Comparison of ENCODE assay signal across 8 mouse cellular contexts in genomic region chrX:12587192-12587957, GRCm38 (mm10). TPM values are rescaled to one million over a fixed set of nuclear protein-coding genes. Genes with fewer than 3 reads are reported as not detected.
DNase-seq lines count a peak whose midpoint lies in the region; ATAC-seq and TF ChIP-seq lines count a peak whose summit lies in the region.

TSS of gene Atp6ap2 (plus strand) at chrX:12587801.

- no peaks in the 10 kb centered on the region for H3K79me2 ChIP-seq in heart, adult 2 months (replicated peaks; ENCODE audit: control insufficient read depth, insufficient read depth, low read length)

- intact Hi-C loops in heart, adult 2 months (cut with DNase I): no loop called here

- H3K4me1 ChIP-seq in embryonic facial prominence, embryonic 14.5 days (ENCODE audit: control insufficient read depth, insufficient read depth, low read length): no peaks in the 10 kb centered on the region
- peaks cover 9% of the 10 kb centered on the region for H3K4me1 ChIP-seq in heart, adult 2 months (ENCODE audit: control insufficient read depth, insufficient read depth, low read length)
- peaks cover 14% of the 10 kb centered on the region for H3K4me1 ChIP-seq in limb, embryonic 13.5 days
- H3K4me1 ChIP-seq in midbrain, embryonic 16.5 days (ENCODE audit: control insufficient read depth, insufficient read depth, low read length): peaks cover 12% of the 10 kb centered on the region

- 0 out of 2 replicates have a peak, but pooled peaks cover 5% of the 10 kb centered on the region for H3K27me3 ChIP-seq in embryonic facial prominence, embryonic 14.5 days (replicated peaks; ENCODE audit: control insufficient read depth, insufficient read depth, low read length)
- no peaks in the 10 kb centered on the region for H3K27me3 ChIP-seq in heart, adult 2 months (ENCODE audit: control insufficient read depth, insufficient read depth, low read length)
- H3K27me3 ChIP-seq in limb, embryonic 13.5 days: peaks cover 21% of the 10 kb centered on the region; the same call in 1 of the 2 replicates
- H3K27me3 ChIP-seq in midbrain, embryonic 16.5 days (ENCODE audit: control insufficient read depth, insufficient read depth, low read depth, low read length): no peaks in the 10 kb centered on the region

- no peaks in the 10 kb centered on the region for H3K36me3 ChIP-seq in embryonic facial prominence, embryonic 14.5 days (ENCODE audit: control insufficient read depth, insufficient read depth, low read length)
- H3K36me3 ChIP-seq in heart, adult 2 months (ENCODE audit: control insufficient read depth, insufficient read depth, low read length): no peaks in the 10 kb centered on the region
- no peaks in the 10 kb centered on the region for H3K36me3 ChIP-seq in limb, embryonic 13.5 days
- H3K36me3 ChIP-seq in midbrain, embryonic 16.5 days (ENCODE audit: control insufficient read depth, insufficient read depth, low read length): no peaks in the 10 kb centered on the region

- peak; percentile 99 for ATAC-seq in embryonic facial prominence, embryonic 14.5 days (ENCODE audit: low read depth)
- peak; percentile 100 for ATAC-seq in limb, embryonic 13.5 days (ENCODE audit: low FRiP score, low read depth)
- peak; percentile 100 for ATAC-seq in midbrain, embryonic 16.5 days

- no peaks in the 10 kb centered on the region for H3K9me3 ChIP-seq in embryonic facial prominence, embryonic 14.5 days (ENCODE audit: control insufficient read depth, low read length)
- no peaks in the 10 kb centered on the region for H3K9me3 ChIP-seq in limb, embryonic 13.5 days
- H3K9me3 ChIP-seq in midbrain, embryonic 16.5 days (replicated peaks; ENCODE audit: control insufficient read depth, low read length, poor library complexity, severe bottlenecking): no peaks in the 10 kb centered on the region

- peak within 1 kb of the TSS; percentile 52 for H3K4me2 ChIP-seq in embryonic facial prominence, embryonic 14.5 days (ENCODE audit: low read depth, low read length)
- peak within 1 kb of the TSS; percentile 60 for H3K4me2 ChIP-seq in limb, embryonic 13.5 days (replicated peaks)
- peak within 1 kb of the TSS; percentile 58 for H3K4me2 ChIP-seq in midbrain, embryonic 16.5 days (ENCODE audit: low read length)

- WGBS in embryonic facial prominence, embryonic 14.5 days: 29% methylated on average over 46 of the region's 49 CpGs
- 15% methylated on average over 49 of the region's 49 CpGs for WGBS in heart, adult 2 months
- WGBS in limb, embryonic 13.5 days: 16% methylated on average over 49 of the region's 49 CpGs
- WGBS in midbrain, embryonic 16.5 days: 23% methylated on average over 48 of the region's 49 CpGs

- peak; percentile 96 for DNase-seq in 3T3-L1 (ENCODE audit: low read depth, low spot score)
- DNase-seq in adrenal gland, postnatal 4 days (ENCODE audit: low spot score in 2 of 2): peak; percentile 57 to 71
- DNase-seq in embryonic facial prominence, embryonic 14.5 days (ENCODE audit: low spot score): peak; percentile 97
- DNase-seq in heart, adult 2 months: peak; percentile 91 to 94
- peak; percentile 94 to 96 for DNase-seq in kidney, adult 8-10 months
- peak; percentile 78 to 94 for DNase-seq in spleen, postnatal 10 days (ENCODE audit: low spot score in 2 of 2)

- peak within 1 kb of the TSS; percentile 68 for H3K4me3 ChIP-seq in embryonic facial prominence, embryonic 14.5 days (ENCODE audit: low read depth, low read length)
- peak within 1 kb of the TSS; percentile 72 for H3K4me3 ChIP-seq in heart, adult 2 months
- H3K4me3 ChIP-seq in limb, embryonic 13.5 days: peak within 1 kb of the TSS; percentile 69
- H3K4me3 ChIP-seq in midbrain, embryonic 16.5 days (ENCODE audit: low read depth, low read length): peak within 1 kb of the TSS; percentile 68

- H3K9ac ChIP-seq in embryonic facial prominence, embryonic 14.5 days (ENCODE audit: low read depth, low read length): peak within 1 kb of the TSS; percentile 77
- peak within 1 kb of the TSS; percentile 91 for H3K9ac ChIP-seq in heart, adult 2 months (ENCODE audit: low read depth, low read length)
- H3K9ac ChIP-seq in limb, embryonic 13.5 days: peak within 1 kb of the TSS; percentile 78
- peak within 1 kb of the TSS; percentile 74 for H3K9ac ChIP-seq in midbrain, embryonic 16.5 days (ENCODE audit: low read depth, low read length)

- peak; percentile 10; the same call in 1 of the 2 replicates for TF ChIP-seq CTCF in heart, adult 2 months (IDR thresholded peaks at IDR 0.05)

- peak; percentile 87 for TF ChIP-seq POLR2A in heart, adult 2 months (IDR thresholded peaks at IDR 0.05; ENCODE audit: insufficient read depth, low read depth, low read length)

- H3K27ac ChIP-seq in embryonic facial prominence, embryonic 14.5 days (replicated peaks; ENCODE audit: low read depth, low read length): peak within 1 kb of the TSS; percentile 80
- H3K27ac ChIP-seq in heart, adult 2 months: peak within 1 kb of the TSS; percentile 85
- H3K27ac ChIP-seq in limb, embryonic 13.5 days: peak within 1 kb of the TSS; percentile 55; the same call in 1 of the 2 replicates
- peak within 1 kb of the TSS; percentile 91 for H3K27ac ChIP-seq in midbrain, embryonic 16.5 days (ENCODE audit: low read length)

- no peak for TF ChIP-seq EP300 in heart, adult 2 months (IDR thresholded peaks at IDR 0.05; ENCODE audit: insufficient read depth, low read depth, low read length)

RNA-seq across cellular contexts. Expression of gene Atp6ap2, which starts in this region (rescaled TPM):
- total RNA-seq in adrenal gland, postnatal 4 days (2021): 10 to 100 TPM; 53.9 to 57.6 TPM
- 77.6 and 77.7 TPM in 2 replicates for polyA plus RNA-seq in embryonic facial prominence, embryonic 14.5 days (2014; fragmentation: Nextera tagmentation; extraction: Ambion mirVana)
- total RNA-seq in heart, adult 2 months (2021): 10 to 100 TPM; 19.0 to 21.2 TPM
- 6.5 and 12.9 TPM in 2 replicates for polyA plus RNA-seq in heart, adult 2 months (2012; rRNA removed)
- 68.1 and 68.9 TPM in 2 replicates for polyA plus RNA-seq in limb, embryonic 13.5 days (2015; fragmentation: Nextera tagmentation; extraction: Ambion mirVana)
- 216 and 229 TPM in 2 replicates for polyA plus RNA-seq in midbrain, embryonic 16.5 days (2015; fragmentation: Nextera tagmentation; extraction: Ambion mirVana)

Comparison
In these comparisons a context has a peak if more than half of its experiments do, and no peak if none do; other contexts are left out.
1. Peak in every context shown above with its lines: DNase-seq, ATAC-seq, H3K4me3 ChIP-seq and H3K27ac ChIP-seq.